Mouse (Mus musculus): ENCODE measurements around the gene Adgrl1. TPM values are rescaled to one million over a fixed set of nuclear protein-coding genes. Genes with fewer than 3 reads are reported as not detected.

The Adgrl1 gene
- polyA plus RNA-seq, 1 experiment from 2014 or later: 16.4 TPM

DNA sequence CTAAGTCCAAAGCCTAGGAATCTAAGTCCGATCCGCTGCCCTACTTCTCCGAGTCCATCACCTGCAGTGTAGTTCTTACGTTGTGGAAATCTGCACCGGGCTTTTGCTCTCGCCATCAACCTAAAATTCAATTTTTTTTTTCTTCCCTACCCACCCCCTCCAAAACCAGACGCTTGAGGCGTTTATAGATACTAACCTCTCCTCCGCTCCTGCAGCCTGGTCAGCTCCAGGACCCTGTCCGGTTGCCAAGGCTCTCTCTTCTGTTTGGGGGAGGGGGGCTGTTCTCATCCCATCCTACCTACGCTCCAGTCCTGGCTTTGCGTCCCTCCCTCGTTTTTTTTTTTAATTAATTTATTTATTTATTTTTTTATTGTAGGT, 931 bp upstream of the Adgrl1 start:
- DNase-seq (ENCODE audit: low spot score, missing footprints) (no peak), ATAC-seq (ENCODE audit: low FRiP score) (peak; percentile 17; the same call in 1 of the 2 replicates)
- H3K36me3 ChIP-seq (ENCODE audit: control insufficient read depth, insufficient read depth, low read length): no peaks in the 10 kb centered on the region
- peak overlapping the region; percentile 79 for H3K4me3 ChIP-seq (ENCODE audit: low read depth, low read length)
- peak overlapping the region; percentile 82 for H3K9ac ChIP-seq (ENCODE audit: low read length)
- H3K9me3 ChIP-seq (ENCODE audit: control insufficient read depth, low read length): no peaks in the 10 kb centered on the region
- H3K27me3 ChIP-seq (ENCODE audit: control insufficient read depth, insufficient read depth, low read length): peaks cover 12% of the 10 kb centered on the region; the same call in 1 of the 2 replicates
- peak overlapping the region; percentile 85 for H3K4me2 ChIP-seq
- H3K27ac ChIP-seq (ENCODE audit: low read depth, low read length): peak overlapping the region; percentile 90
- under 1% methylated on average over 13 of the region's 13 CpGs for WGBS
- H3K4me1 ChIP-seq (ENCODE audit: control insufficient read depth, insufficient read depth, low read length): peaks cover 33% of the 10 kb centered on the region

DNA sequence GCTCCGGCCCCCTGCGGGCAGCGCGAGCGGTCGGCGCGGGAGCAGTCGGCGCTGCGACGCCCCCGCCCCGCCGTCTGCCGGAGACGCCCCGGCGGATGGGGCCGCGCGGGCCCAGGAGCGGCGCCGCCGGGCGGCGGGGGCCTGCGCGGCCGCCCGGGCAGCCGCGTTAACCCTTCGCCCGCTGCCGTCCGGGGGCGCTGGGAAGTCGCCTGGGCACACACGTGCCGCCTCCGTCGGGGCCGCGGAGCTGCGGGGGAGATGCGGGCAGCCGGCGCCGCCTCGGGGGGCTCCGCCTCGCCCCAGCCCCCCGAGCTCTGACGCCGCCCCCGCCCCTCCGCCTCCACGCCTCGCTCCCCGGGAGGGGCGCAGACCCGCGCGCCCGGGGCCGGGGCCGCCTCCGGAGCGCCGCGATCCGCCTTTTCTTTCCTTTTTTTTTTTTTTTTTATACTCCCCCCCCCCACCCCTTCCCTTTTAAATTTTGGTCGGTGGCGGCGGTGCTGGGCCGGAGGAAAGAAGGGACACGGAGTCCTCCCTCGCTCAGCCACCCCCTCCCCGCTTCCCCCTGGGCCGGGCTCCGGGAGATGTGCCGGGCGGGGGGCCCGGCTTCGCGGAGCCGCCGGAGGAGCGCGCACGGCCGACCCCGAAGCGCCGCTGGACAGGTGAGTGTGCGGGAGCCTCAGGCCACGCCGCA, 506 bp downstream of the Adgrl1 start:
- peaks cover 33% of the 10 kb centered on the region for H3K4me1 ChIP-seq (ENCODE audit: control insufficient read depth, insufficient read depth, low read length)
- peak overlapping the region; percentile 79 for H3K4me3 ChIP-seq (ENCODE audit: low read depth, low read length)
- peaks cover 5% of the 10 kb centered on the region; the same call in 1 of the 2 replicates for H3K27me3 ChIP-seq (ENCODE audit: control insufficient read depth, insufficient read depth, low read length)
- no peak for DNase-seq (ENCODE audit: low spot score, missing footprints)
- no peaks in the 10 kb centered on the region; the same call in 1 of the 2 replicates for H3K36me3 ChIP-seq (ENCODE audit: control insufficient read depth, insufficient read depth, low read length)
- under 1% methylated on average over 49 of the region's 100 CpGs for WGBS
- H3K27ac ChIP-seq (ENCODE audit: low read depth, low read length): peak overlapping the region; percentile 90
- H3K9ac ChIP-seq (ENCODE audit: low read length): peak overlapping the region; percentile 82
- H3K9me3 ChIP-seq (ENCODE audit: control insufficient read depth, low read length): no peaks in the 10 kb centered on the region
- peak overlapping the region; percentile 85 for H3K4me2 ChIP-seq
- no peak; the same call in 1 of the 2 replicates for ATAC-seq (ENCODE audit: low FRiP score)

DNA sequence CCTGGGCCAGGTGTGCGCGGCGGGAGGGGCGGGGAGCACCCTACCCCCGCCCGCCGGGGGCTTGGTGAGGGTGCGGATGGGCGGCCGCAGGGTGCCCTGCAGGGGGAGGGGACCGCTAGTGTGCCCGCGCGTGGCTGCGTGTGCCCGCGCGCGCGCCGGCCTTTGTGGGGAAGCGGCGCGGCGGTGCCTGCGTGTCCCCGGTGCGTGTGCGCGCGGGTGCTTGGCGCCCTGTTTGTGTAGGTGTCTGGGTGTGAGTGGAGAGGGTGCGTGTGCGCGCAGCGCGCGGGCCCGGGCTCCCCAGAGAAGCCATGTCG, 1.0 kb downstream of the Adgrl1 start:
- Histone ChIP-seq H3K27me3 (ENCODE audit: control insufficient read depth, insufficient read depth, low read length) (peaks cover 3% of the 10 kb centered on the region; the same call in 1 of the 2 replicates), H3K9me3 (ENCODE audit: control insufficient read depth, low read length) (no peaks in the 10 kb centered on the region), H3K4me2 (peak overlapping the region; percentile 85), H3K4me3 (ENCODE audit: low read depth, low read length) (peak overlapping the region; percentile 79), H3K9ac (ENCODE audit: low read length) (peak overlapping the region; percentile 82), H3K36me3 (ENCODE audit: control insufficient read depth, insufficient read depth, low read length) (no peaks in the 10 kb centered on the region; the same call in 1 of the 2 replicates), H3K27ac (ENCODE audit: low read depth, low read length) (peak overlapping the region; percentile 17; the same call in 1 of the 2 replicates), H3K4me1 (ENCODE audit: control insufficient read depth, insufficient read depth, low read length) (peaks cover 33% of the 10 kb centered on the region)
- DNase-seq (ENCODE audit: low spot score, missing footprints) (peak; percentile 92), ATAC-seq (ENCODE audit: low FRiP score) (no peak)
- under 1% methylated on average over 23 of the region's 40 CpGs for WGBS

DNA sequence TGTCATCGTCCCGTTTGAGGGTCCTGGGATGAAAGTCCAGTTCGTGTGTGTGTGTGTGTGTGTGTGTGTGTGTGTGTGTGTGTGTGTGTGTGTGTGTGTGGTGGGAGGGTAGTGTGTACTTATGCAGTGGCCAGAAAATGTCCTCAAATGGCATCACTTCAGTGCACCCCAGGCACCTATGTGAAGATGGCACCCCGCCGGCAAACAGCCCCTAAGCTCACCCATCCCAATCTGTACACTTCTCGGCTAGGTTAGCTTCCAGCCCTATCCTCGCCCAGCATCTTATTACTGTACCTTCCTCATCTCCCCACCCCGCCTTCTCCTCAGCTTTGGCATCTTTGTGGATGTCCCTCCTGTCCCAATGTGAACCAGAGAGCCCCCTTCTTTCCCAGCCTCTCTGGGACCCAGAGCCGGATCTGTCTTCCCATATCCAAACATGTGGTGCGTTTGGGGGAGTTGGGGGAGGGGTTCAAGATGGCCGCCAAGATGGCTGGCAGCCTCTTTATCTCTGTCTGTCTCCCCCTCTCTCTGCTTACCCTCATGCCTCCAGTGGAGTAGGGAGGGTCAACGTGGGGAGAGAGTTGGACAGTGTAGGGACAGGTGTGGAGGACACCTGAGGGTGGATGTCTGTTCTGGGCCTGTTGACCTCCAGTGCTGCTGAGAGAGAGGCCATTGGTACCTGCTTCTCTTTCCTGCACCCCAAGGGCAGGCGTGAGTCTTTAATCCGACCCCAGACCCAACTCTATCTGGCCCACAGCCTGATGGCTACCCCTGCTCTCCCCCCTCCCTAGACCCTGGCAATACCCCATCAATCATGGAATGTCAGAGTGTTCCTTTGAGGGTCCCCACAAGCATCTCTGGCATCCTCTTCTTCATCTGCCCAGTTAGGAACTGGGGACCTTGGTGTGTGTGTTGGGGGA, 1.9 kb downstream of the Adgrl1 start:
- H3K27me3 ChIP-seq (ENCODE audit: control insufficient read depth, insufficient read depth, low read length): peaks cover under 1% of the 10 kb centered on the region; the same call in 1 of the 2 replicates
- no peak overlapping the region for H3K27ac ChIP-seq (ENCODE audit: low read depth, low read length)
- peak overlapping the region; percentile 79 for H3K4me3 ChIP-seq (ENCODE audit: low read depth, low read length)
- H3K36me3 ChIP-seq (ENCODE audit: control insufficient read depth, insufficient read depth, low read length): no peaks in the 10 kb centered on the region; the same call in 1 of the 2 replicates
- H3K4me1 ChIP-seq (ENCODE audit: control insufficient read depth, insufficient read depth, low read length): peaks cover 33% of the 10 kb centered on the region
- ATAC-seq (ENCODE audit: low FRiP score) (no peak), DNase-seq (ENCODE audit: low spot score, missing footprints) (peak; percentile 88)
- H3K9ac ChIP-seq (ENCODE audit: low read length): peak overlapping the region; percentile 82
- peak overlapping the region; percentile 85 for H3K4me2 ChIP-seq
- no peaks in the 10 kb centered on the region for H3K9me3 ChIP-seq (ENCODE audit: control insufficient read depth, low read length)
- WGBS: 16% methylated on average over 14 of the region's 14 CpGs

DNA sequence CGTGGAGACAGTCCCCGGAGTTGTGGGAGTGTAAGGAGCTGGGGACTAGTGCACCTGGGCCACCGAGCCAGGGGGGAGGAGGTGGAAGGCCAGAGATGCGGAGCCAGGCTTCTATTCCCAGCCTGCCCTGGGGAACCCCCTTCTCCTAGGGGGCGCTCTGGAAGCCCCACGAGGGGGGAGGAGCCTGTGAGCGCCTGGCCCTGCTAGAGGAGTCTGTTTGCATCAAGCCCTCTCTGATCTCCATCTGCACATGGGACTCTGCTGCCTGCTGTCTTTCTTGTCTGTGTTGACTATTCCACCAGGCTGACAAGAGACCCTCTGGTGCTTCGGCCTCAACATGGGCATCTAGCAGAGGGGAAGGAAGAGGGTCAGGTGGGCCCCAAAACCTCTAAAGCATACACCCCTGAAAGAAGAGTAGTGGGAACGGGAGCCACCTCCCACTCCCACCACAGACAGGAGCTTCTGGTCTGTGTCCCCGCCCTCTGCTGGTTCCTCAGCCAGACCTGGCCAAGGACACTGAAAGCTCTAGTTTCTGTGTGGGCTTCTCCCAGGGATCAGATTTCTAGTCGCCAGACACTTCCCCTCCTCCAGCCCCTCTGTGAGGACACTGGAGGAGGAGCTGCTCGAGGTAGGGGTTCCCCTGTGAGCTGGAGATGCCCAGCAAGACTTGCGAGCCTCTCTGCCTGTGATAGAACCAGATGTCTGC, 3.2 kb downstream of the Adgrl1 start:
- no peak for ATAC-seq (ENCODE audit: low FRiP score)
- 9% methylated on average over 12 of the region's 13 CpGs for WGBS
- peaks cover 27% of the 10 kb centered on the region for H3K4me1 ChIP-seq (ENCODE audit: control insufficient read depth, insufficient read depth, low read length)
- no peak overlapping the region for H3K27ac ChIP-seq (ENCODE audit: low read depth, low read length)
- no peaks in the 10 kb centered on the region for H3K27me3 ChIP-seq (ENCODE audit: control insufficient read depth, insufficient read depth, low read length)
- peak overlapping the region; percentile 0; the same call in 1 of the 2 replicates for H3K4me3 ChIP-seq (ENCODE audit: low read depth, low read length)
- peak overlapping the region; percentile 3 for H3K4me2 ChIP-seq
- H3K36me3 ChIP-seq (ENCODE audit: control insufficient read depth, insufficient read depth, low read length): no peaks in the 10 kb centered on the region; the same call in 1 of the 2 replicates
- no peak for DNase-seq (ENCODE audit: low spot score, missing footprints)
- H3K9me3 ChIP-seq (ENCODE audit: control insufficient read depth, low read length): no peaks in the 10 kb centered on the region
- 0 out of 2 replicates have a peak overlapping the region, but pooled peaks have one; percentile 2 for H3K9ac ChIP-seq (ENCODE audit: low read length)

DNA sequence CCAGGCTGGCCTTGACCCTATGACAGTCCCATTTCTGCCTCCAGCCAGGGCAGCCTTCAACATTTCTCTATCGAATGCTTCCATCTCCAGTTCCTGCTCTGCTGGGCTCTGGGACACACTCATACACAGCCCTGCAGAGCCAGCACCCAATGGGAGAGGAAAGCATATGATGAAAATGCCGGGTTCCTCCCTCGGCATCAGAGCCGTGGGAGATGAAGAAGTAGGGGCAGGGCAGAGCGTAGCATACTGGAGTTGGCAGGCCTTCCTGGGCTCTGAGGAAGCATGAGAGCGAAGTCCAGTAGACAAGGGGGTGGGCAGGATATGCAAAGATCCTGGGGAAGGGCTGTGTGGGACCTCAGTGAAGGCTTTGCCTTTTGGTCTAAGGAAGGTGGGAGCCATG, 8.7 kb downstream of the Adgrl1 start:
- Histone ChIP-seq H3K4me1 (ENCODE audit: control insufficient read depth, insufficient read depth, low read length) (peaks cover 8% of the 10 kb centered on the region), H3K36me3 (ENCODE audit: control insufficient read depth, insufficient read depth, low read length) (no peaks in the 10 kb centered on the region; the same call in 1 of the 2 replicates), H3K27me3 (ENCODE audit: control insufficient read depth, insufficient read depth, low read length) (no peaks in the 10 kb centered on the region), H3K9me3 (ENCODE audit: control insufficient read depth, low read length) (no peaks in the 10 kb centered on the region), H3K27ac (ENCODE audit: low read depth, low read length) (no peak overlapping the region), H3K4me2 (no peak overlapping the region), H3K4me3 (ENCODE audit: low read depth, low read length) (no peak overlapping the region), H3K9ac (ENCODE audit: low read length) (no peak overlapping the region)
- DNase-seq (ENCODE audit: low spot score, missing footprints) (no peak), ATAC-seq (ENCODE audit: low FRiP score) (no peak)
- WGBS: 85% methylated on average over 6 of the region's 6 CpGs

DNA sequence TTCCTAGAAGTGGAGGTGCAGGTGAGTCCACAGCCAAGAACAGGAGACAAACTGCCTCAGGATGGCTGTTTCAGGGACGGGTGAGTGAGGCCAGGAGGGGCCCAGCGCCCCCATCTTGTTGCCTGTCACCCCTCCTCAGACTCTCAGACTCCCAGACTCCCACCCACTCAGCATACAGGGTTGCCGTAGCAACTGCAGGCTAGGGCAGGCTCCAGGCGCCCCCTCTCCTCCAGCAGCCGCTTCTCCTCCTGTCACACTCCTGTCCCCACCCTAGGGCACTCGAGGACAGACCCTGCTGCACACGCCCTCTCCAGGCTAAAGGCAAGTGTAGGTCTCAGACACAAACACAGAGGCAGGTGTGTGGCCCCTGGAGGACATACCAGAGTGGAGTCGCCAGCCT, 9.4 kb downstream of the Adgrl1 start:
- Histone ChIP-seq H3K4me2 (no peak overlapping the region), H3K4me3 (ENCODE audit: low read depth, low read length) (no peak overlapping the region), H3K27me3 (ENCODE audit: control insufficient read depth, insufficient read depth, low read length) (no peaks in the 10 kb centered on the region), H3K27ac (ENCODE audit: low read depth, low read length) (no peak overlapping the region), H3K36me3 (ENCODE audit: control insufficient read depth, insufficient read depth, low read length) (no peaks in the 10 kb centered on the region; the same call in 1 of the 2 replicates), H3K9me3 (ENCODE audit: control insufficient read depth, low read length) (no peaks in the 10 kb centered on the region), H3K4me1 (ENCODE audit: control insufficient read depth, insufficient read depth, low read length) (peaks cover 4% of the 10 kb centered on the region), H3K9ac (ENCODE audit: low read length) (no peak overlapping the region)
- WGBS: 56% methylated on average over 8 of the region's 8 CpGs
- DNase-seq (ENCODE audit: low spot score, missing footprints) (no peak), ATAC-seq (ENCODE audit: low FRiP score) (peak; percentile 57; the same call in 1 of the 2 replicates)

DNA sequence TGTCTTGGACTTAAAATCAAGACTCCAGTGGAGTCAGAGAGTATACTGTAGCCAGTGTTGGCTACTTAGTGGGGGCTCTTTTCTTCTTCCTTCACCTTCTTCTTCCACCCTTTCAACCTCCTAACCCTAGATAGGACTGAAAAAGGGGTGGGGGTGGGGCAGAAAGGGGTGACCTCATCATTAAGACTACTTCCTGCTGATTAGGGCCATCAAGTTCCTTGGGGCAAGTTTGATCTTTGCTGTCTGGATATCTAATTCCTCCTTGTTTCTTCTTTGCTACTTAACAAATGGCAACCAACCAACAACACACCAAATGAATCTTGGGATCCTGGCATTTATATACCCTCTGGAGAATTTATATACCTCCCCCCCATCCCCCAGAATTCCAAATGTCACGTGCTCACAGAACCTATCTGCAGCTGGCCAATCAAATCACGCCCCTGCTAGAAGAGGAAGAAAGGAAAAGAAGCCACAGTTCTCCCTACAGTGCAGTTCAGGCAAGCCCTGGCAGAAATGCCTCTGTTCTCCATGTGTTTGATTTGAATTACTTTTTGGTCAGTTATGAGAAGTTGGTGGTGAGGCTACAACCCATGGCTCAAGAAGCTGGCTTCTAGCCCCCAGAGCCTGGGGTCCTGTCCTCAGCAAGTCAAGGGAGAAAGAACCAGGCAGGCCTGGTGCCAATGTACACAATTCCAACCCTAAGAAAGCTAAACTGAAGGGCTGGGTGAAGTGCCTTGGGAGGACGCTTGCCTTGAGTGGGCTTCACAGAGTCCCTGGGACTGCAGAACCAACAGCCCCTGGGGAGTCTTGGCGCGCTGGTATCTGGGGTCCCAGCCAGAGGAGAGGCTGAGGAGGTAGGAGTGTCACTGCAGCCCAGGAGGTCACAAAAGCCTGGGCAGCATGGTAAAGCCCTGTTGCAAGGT, 12.2 kb downstream of the Adgrl1 start:
- peaks cover 4% of the 10 kb centered on the region for H3K4me1 ChIP-seq (ENCODE audit: control insufficient read depth, insufficient read depth, low read length)

More for the DNA sequence above, 12.2 kb downstream of the Adgrl1 start:
- Histone ChIP-seq H3K4me3 (ENCODE audit: low read depth, low read length) (no peak overlapping the region), H3K9me3 (ENCODE audit: control insufficient read depth, low read length) (no peaks in the 10 kb centered on the region), H3K36me3 (ENCODE audit: control insufficient read depth, insufficient read depth, low read length) (no peaks in the 10 kb centered on the region), H3K9ac (ENCODE audit: low read length) (no peak overlapping the region), H3K4me2 (no peak overlapping the region; the same call in 1 of the 2 replicates), H3K27ac (ENCODE audit: low read depth, low read length) (no peak overlapping the region), H3K27me3 (ENCODE audit: control insufficient read depth, insufficient read depth, low read length) (no peaks in the 10 kb centered on the region)
- DNase-seq (ENCODE audit: low spot score, missing footprints) (no peak), ATAC-seq (ENCODE audit: low FRiP score) (no peak)
- WGBS: 87% methylated on average over 5 of the region's 5 CpGs

Data from midbrain, embryonic 11.5 days (tissue).